Mouse (Mus musculus) hindbrain, embryonic 15.5 days (tissue): Measurements from ENCODE around the gene Pms1. TPM values are rescaled to one million over a fixed set of nuclear protein-coding genes. Genes with fewer than 3 reads are reported as not detected.

Experiments used
- ATAC-seq: fragments of 200-750 bp; cut with Nextera tagmentation; 2 replicates; pipeline ENCODE4 v1.8.0; 2017; ENCODE audit warnings: low read depth, moderate number of reproducible peaks, moderate TSS enrichment; ENCODE audit not compliant: low FRiP score
- H3K27ac ChIP-seq: fragments of 300-500 bp; sonication (generic); replicated peaks from 2 replicates; pipeline ENCODE4 v1.5.1; 2015; ENCODE audit warnings: mild to moderate bottlenecking, inconsistent platforms
- H3K27me3 ChIP-seq: fragments of 300-500 bp; sonication (generic); 2 replicates; pipeline ENCODE4 v1.6.1; 2015; ENCODE audit warnings: control low read depth, inconsistent platforms
- H3K36me3 ChIP-seq: fragments of 300-500 bp; sonication (generic); 2 replicates; pipeline ENCODE4 v1.6.1; 2015; ENCODE audit warnings: control low read depth, inconsistent platforms
- H3K4me1 ChIP-seq: fragments of 300-500 bp; sonication (generic); replicated peaks from 2 replicates; pipeline ENCODE4 v1.6.1; 2015; ENCODE audit warnings: control low read depth, inconsistent platforms
- H3K4me2 ChIP-seq: fragments of 300-500 bp; sonication (generic); 2 replicates; pipeline ENCODE4 v1.6.1; 2015; ENCODE audit warnings: moderate library complexity, mild to moderate bottlenecking, inconsistent platforms
- H3K4me3 ChIP-seq: fragments of 300-500 bp; sonication (generic); 2 replicates; pipeline ENCODE4 v1.5.1; 2015; ENCODE audit warnings: mild to moderate bottlenecking, inconsistent platforms
- H3K9ac ChIP-seq: fragments of 300-500 bp; sonication (generic); 2 replicates; pipeline ENCODE4 v1.6.1; 2015; ENCODE audit warnings: inconsistent platforms
- H3K9me3 ChIP-seq: fragments of 300-500 bp; sonication (generic); 2 replicates; pipeline ENCODE4 v1.6.1; 2016; ENCODE audit warnings: control low read depth, inconsistent platforms
- WGBS: fragments of 180-500 bp; shearing (Covaris S2); methylation state at CpG from one replicate; pipeline ENCODE4 v1.1.7; 2015; 5-methylcytosine and 5-hydroxymethylcytosine counted together
- polyA plus RNA-seq: library from polyadenylated mRNA; unstranded; fragments of >200 nt; fragmentation: Nextera tagmentation; extraction: Ambion mirVana; gene quantifications from 2 replicates; pipeline ENCODE4 v1.2.1, GENCODE M21; 2015

The Pms1 gene
- polyA plus RNA-seq, 1 experiment from 2014 or later = 9.5 TPM

DNA sequence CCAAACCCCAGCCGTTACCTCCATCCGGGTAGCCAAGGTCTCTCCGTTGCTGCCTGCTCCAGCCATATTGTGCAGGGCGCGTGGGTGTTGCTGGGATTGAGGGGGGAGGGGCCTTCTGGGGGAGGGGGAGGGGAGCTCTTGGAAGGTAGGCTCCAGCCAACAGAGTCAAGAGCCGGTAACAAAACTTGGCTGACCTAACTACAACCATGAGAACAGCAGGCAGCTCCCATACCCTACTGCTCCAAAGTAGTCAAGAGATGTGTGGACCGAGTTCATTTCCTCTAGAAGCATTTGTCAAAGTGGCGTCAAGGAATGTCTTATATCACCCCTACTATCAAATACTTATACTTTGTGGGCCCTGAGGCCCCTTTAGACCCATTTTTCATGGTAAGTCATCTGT is 109.3 kb downstream of the Pms1 start, which contains the start of gene 1700019A02Rik:
1700019A02Rik (minus strand) TSS at position 101 of the 400 bp plus-strand sequence.
- no peaks in the 10 kb centered on the region for H3K9me3 ChIP-seq
- H3K4me2 ChIP-seq = no peak within 1 kb of the TSS
- no peaks in the 10 kb centered on the region for H3K36me3 ChIP-seq
- no peak for ATAC-seq
- no peaks in the 10 kb centered on the region for H3K4me1 ChIP-seq
- H3K27me3 ChIP-seq = no peaks in the 10 kb centered on the region
- H3K4me3 ChIP-seq = no peak within 1 kb of the TSS
- no peak within 1 kb of the TSS for H3K9ac ChIP-seq
- 98% methylated on average over 8 of the region's 8 CpGs for WGBS
- no peak within 1 kb of the TSS for H3K27ac ChIP-seq

DNA sequence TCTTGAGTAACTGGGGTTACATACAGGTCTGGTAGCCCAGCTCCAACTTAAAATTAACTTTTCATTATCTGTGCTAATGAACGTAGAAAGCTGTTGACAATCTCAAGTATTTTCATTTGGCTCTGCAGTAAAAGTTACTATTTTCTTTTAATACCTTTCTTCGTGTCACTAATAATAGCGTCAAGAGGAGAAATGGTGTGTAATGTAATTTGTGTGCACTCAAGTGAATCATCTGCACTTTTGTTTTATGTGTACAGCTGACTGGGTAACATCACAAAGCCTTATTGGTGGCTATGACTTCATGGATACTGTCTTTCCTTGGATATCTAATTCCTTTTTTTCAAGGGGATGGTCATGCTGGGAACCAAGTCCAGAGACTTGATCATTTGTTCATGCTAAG is 110.5 kb downstream of the Pms1 start:
- ATAC-seq = no peak
- Histone ChIP-seq H3K27me3 (no peaks in the 10 kb centered on the region), H3K36me3 (no peaks in the 10 kb centered on the region), H3K4me2 (no peak overlapping the region), H3K4me3 (no peak overlapping the region), H3K9me3 (no peaks in the 10 kb centered on the region), H3K27ac (no peak overlapping the region), H3K4me1 (no peaks in the 10 kb centered on the region), H3K9ac (no peak overlapping the region)
- 81% methylated on average over 3 of the region's 3 CpGs for WGBS

DNA sequence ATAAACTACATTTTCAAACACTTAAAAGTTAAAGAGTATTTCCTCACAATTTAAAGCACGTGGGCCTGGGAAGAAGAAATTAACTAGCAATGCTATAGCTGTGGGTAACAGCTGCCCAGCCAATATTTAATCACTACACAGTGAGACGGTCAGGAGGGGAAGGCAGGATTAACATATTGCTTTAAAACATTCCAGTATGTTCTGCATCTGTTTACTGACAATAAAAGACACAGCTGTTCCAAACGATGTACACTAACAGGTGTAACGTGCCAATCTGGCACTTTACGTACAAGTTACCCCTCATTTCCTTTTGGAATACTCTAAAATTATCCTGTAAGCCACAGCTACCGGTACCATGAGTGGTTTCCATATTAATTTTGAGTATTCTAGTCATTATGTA is 139.1 kb downstream of the Pms1 start:
- 58% methylated on average over 6 of the region's 6 CpGs for WGBS
- Histone ChIP-seq H3K4me2 (no peak overlapping the region), H3K27me3 (no peaks in the 10 kb centered on the region), H3K9me3 (no peaks in the 10 kb centered on the region), H3K4me3 (no peak overlapping the region), H3K27ac (no peak overlapping the region), H3K9ac (no peak overlapping the region), H3K4me1 (no peaks in the 10 kb centered on the region), H3K36me3 (no peaks in the 10 kb centered on the region)
- ATAC-seq = no peak

Other genes with a start within 250 kb of the Pms1 start
- gene Mstn, start 235.4 kb downstream of the Pms1 start, polyA plus RNA-seq = 0.21 TPM in 2 replicates
- not detected in 2 replicates for gene 1700019A02Rik, start 109.4 kb downstream of the Pms1 start, polyA plus RNA-seq
- 50.4 and 51.8 TPM in 2 replicates for gene Ormdl1, start 77 bp upstream of the Pms1 start, polyA plus RNA-seq
- gene Gm28778, start 93 bp upstream of the Pms1 start, polyA plus RNA-seq = not detected in 2 replicates
- 18.3 and 19.0 TPM in 2 replicates for gene Osgepl1, start 16.6 kb upstream of the Pms1 start, polyA plus RNA-seq
- 4.3 and 7.9 TPM in 2 replicates for gene Asdurf, start 55.6 kb upstream of the Pms1 start, polyA plus RNA-seq
- 1.9 and 2.4 TPM in 2 replicates for gene Gm28551, start 55.6 kb upstream of the Pms1 start, polyA plus RNA-seq
- 50.6 and 56.7 TPM in 2 replicates for gene Asnsd1, start 55.7 kb upstream of the Pms1 start, polyA plus RNA-seq